8 mouse cellular contexts compared by ENCODE assay signal in genomic region chr1:40789666-40790233, GRCm38 (mm10). TPM values are rescaled to one million over a fixed set of nuclear protein-coding genes. Genes with fewer than 3 reads are reported as not detected.
DNase-seq lines count a peak whose midpoint lies in the region; ATAC-seq and TF ChIP-seq lines count a peak whose summit lies in the region.

No protein-coding gene starts in this region.

- H3K4me2 ChIP-seq in forebrain, embryonic 16.5 days (ENCODE audit: low read length) = peak overlapping the region; percentile 52
- H3K4me2 ChIP-seq in kidney, postnatal 0 days (ENCODE audit: low read length) = peak overlapping the region; percentile 55
- peak overlapping the region; percentile 69 for H3K4me2 ChIP-seq in neural tube, embryonic 14.5 days (ENCODE audit: low read depth, low read length)

- WGBS in thymus, adult 2 months = 59% methylated on average over 5 of the region's 5 CpGs
- WGBS in forebrain, embryonic 16.5 days = 3% methylated on average over 5 of the region's 5 CpGs
- WGBS in kidney, postnatal 0 days = 33% methylated on average over 5 of the region's 5 CpGs
- WGBS in neural tube, embryonic 14.5 days = 19% methylated on average over 5 of the region's 5 CpGs

- TF ChIP-seq POLR2A in thymus, adult 2 months (IDR thresholded peaks at IDR 0.05; ENCODE audit: control insufficient read depth, extremely low read depth, insufficient read depth, low read length, poor library complexity) = no peak

- H3K4me1 ChIP-seq in thymus, adult 2 months (replicated peaks; ENCODE audit: control insufficient read depth, insufficient read depth, low read length) = peaks cover 3% of the 10 kb centered on the region
- H3K4me1 ChIP-seq in forebrain, embryonic 16.5 days (replicated peaks; ENCODE audit: control insufficient read depth, insufficient read depth, low read length) = peaks cover 19% of the 10 kb centered on the region
- H3K4me1 ChIP-seq in kidney, postnatal 0 days (replicated peaks; ENCODE audit: insufficient read depth, low read length) = 0 out of 2 replicates have a peak, but pooled peaks cover 4% of the 10 kb centered on the region
- H3K4me1 ChIP-seq in neural tube, embryonic 14.5 days (ENCODE audit: control insufficient read depth, insufficient read depth, low read length) = no peaks in the 10 kb centered on the region; the same call in 1 of the 2 replicates

- H3K9me3 ChIP-seq in forebrain, embryonic 16.5 days (ENCODE audit: control insufficient read depth, low read length) = no peaks in the 10 kb centered on the region
- no peaks in the 10 kb centered on the region for H3K9me3 ChIP-seq in kidney, postnatal 0 days (replicated peaks; ENCODE audit: low read length)
- H3K9me3 ChIP-seq in neural tube, embryonic 14.5 days (ENCODE audit: control insufficient read depth, low read length) = no peaks in the 10 kb centered on the region

- no peaks in the 10 kb centered on the region for H3K27me3 ChIP-seq in thymus, adult 2 months (ENCODE audit: control insufficient read depth, insufficient read depth, low read length)
- no peaks in the 10 kb centered on the region for H3K27me3 ChIP-seq in forebrain, embryonic 16.5 days (replicated peaks; ENCODE audit: control insufficient read depth, insufficient read depth, low read length)
- H3K27me3 ChIP-seq in kidney, postnatal 0 days (ENCODE audit: insufficient read depth, low read length) = no peaks in the 10 kb centered on the region
- H3K27me3 ChIP-seq in neural tube, embryonic 14.5 days (ENCODE audit: control insufficient read depth, insufficient read depth, low read length) = no peaks in the 10 kb centered on the region

- ATAC-seq in forebrain, embryonic 16.5 days = peak; percentile 62
- no peak for ATAC-seq in kidney, postnatal 0 days (replicated peaks; ENCODE audit: low FRiP score, low read depth)
- peak; percentile 42 for ATAC-seq in neural tube, embryonic 14.5 days (ENCODE audit: low read depth)

- TF ChIP-seq CTCF in thymus, adult 2 months (IDR thresholded peaks at IDR 0.05; ENCODE audit: borderline replicate concordance, control insufficient read depth, extremely low read depth, insufficient read depth, low read length, poor library complexity) = no peak
- no peak for TF ChIP-seq CTCF in kidney, postnatal 0 days (IDR thresholded peaks at IDR 0.05; ENCODE audit: low read depth)

- no peak overlapping the region for H3K27ac ChIP-seq in thymus, adult 2 months (ENCODE audit: control insufficient read depth, insufficient read depth, low read length)
- H3K27ac ChIP-seq in forebrain, embryonic 16.5 days (ENCODE audit: low read length) = peak overlapping the region; percentile 29
- H3K27ac ChIP-seq in kidney, postnatal 0 days = peak overlapping the region; percentile 19; the same call in 1 of the 2 replicates
- H3K27ac ChIP-seq in neural tube, embryonic 14.5 days (ENCODE audit: low read depth, low read length) = no peak overlapping the region

- DNase-seq in thymus, adult 2 months = no peak
- DNase-seq in thymus, adult 18-20 months = no peak
- DNase-seq in kidney, postnatal 0 days (ENCODE audit: low spot score) = peak; percentile 20
- DNase-seq in left cerebral cortex, postnatal 14 days (ENCODE audit: low spot score in 2 of 2) = no peak
- DNase-seq in left cerebral cortex, postnatal 10 days (ENCODE audit: extremely low spot score in 1 of 2, low spot score in 2 of 2) = no peak
- DNase-seq in urinary bladder, postnatal 4 days (ENCODE audit: low spot score in 2 of 2) = no peak

- H3K4me3 ChIP-seq in thymus, adult 2 months (ENCODE audit: control insufficient read depth, insufficient read depth, low read length) = peak overlapping the region; percentile 91
- H3K4me3 ChIP-seq in forebrain, embryonic 16.5 days (replicated peaks; ENCODE audit: low read length) = peak overlapping the region; percentile 65
- H3K4me3 ChIP-seq in kidney, postnatal 0 days (replicated peaks; ENCODE audit: low read depth, low read length) = peak overlapping the region; percentile 66
- H3K4me3 ChIP-seq in neural tube, embryonic 14.5 days (ENCODE audit: low read depth, low read length) = peak overlapping the region; percentile 54

- no peaks in the 10 kb centered on the region for H3K36me3 ChIP-seq in thymus, adult 2 months (ENCODE audit: control insufficient read depth, insufficient read depth, low read length)
- H3K36me3 ChIP-seq in forebrain, embryonic 16.5 days (ENCODE audit: control insufficient read depth, insufficient read depth) = no peaks in the 10 kb centered on the region
- no peaks in the 10 kb centered on the region for H3K36me3 ChIP-seq in kidney, postnatal 0 days (ENCODE audit: insufficient read depth, low read length)
- no peaks in the 10 kb centered on the region for H3K36me3 ChIP-seq in neural tube, embryonic 14.5 days (ENCODE audit: control insufficient read depth, insufficient read depth, low read length)

- H3K9ac ChIP-seq in forebrain, embryonic 16.5 days (replicated peaks; ENCODE audit: low read depth, low read length) = no peak overlapping the region
- peak overlapping the region; percentile 67; the same call in 1 of the 2 replicates for H3K9ac ChIP-seq in kidney, postnatal 0 days (ENCODE audit: low read depth, low read length)
- H3K9ac ChIP-seq in neural tube, embryonic 14.5 days (replicated peaks; ENCODE audit: low read depth, low read length) = peak overlapping the region; percentile 39

- intact Hi-C loops in left cerebral cortex, postnatal 14 days (cut with DNase I) = no loop called here
- intact Hi-C loops in left cerebral cortex, postnatal 10 days (cut with DNase I) = no loop called here

RNA-seq across cellular contexts. Expression of gene Mfsd9, which starts 0.7 kb away (rescaled TPM):
- polyA plus RNA-seq in thymus, adult 2 months (2012; rRNA removed) = 1.5 and 1.8 TPM in 2 replicates
- 7.1 and 7.5 TPM in 2 replicates for polyA plus RNA-seq in forebrain, embryonic 16.5 days (2015; fragmentation: Nextera tagmentation; extraction: Ambion mirVana)
- 7.0 and 8.3 TPM in 2 replicates for polyA plus RNA-seq in kidney, postnatal 0 days (2015; fragmentation: Nextera tagmentation; extraction: Ambion mirVana)
- 8.8 and 9.8 TPM in 2 replicates for polyA plus RNA-seq in neural tube, embryonic 14.5 days (2014; fragmentation: Nextera tagmentation; extraction: Ambion mirVana)
- 1 to 10 TPM; 3.2 to 3.4 TPM for total RNA-seq in left cerebral cortex, postnatal 14 days (2021)
- 1 to 10 TPM; 4.7 to 5.0 TPM for total RNA-seq in left cerebral cortex, postnatal 10 days (2021)

RNA-seq across cellular contexts. Expression of gene Tmem182, which starts 15.7 kb away (rescaled TPM):
- 0.79 and 3.4 TPM in 2 replicates for polyA plus RNA-seq in thymus, adult 2 months (2012; rRNA removed)
- not detected in 2 replicates for polyA plus RNA-seq in forebrain, embryonic 16.5 days (2015; fragmentation: Nextera tagmentation; extraction: Ambion mirVana)
- 0.71 and 0.92 TPM in 2 replicates for polyA plus RNA-seq in kidney, postnatal 0 days (2015; fragmentation: Nextera tagmentation; extraction: Ambion mirVana)
- 0.15 TPM in 1 of 2 replicates, not detected in the other for polyA plus RNA-seq in neural tube, embryonic 14.5 days (2014; fragmentation: Nextera tagmentation; extraction: Ambion mirVana)
- under 1 TPM; 0.32 to 0.42 TPM for total RNA-seq in left cerebral cortex, postnatal 14 days (2021)
- under 1 TPM; 0.16 to 0.24 TPM for total RNA-seq in left cerebral cortex, postnatal 10 days (2021)

Comparison
In these comparisons a context has a peak if more than half of its experiments do, and no peak if none do; other contexts are left out.
1. H3K27ac ChIP-seq: peak in forebrain, embryonic 16.5 days (single experiment) and kidney, postnatal 0 days (single experiment); none in thymus, adult 2 months (single experiment) and neural tube, embryonic 14.5 days (single experiment).
2. Peak in every context shown above with its lines, with median percentiles within 50 percentile points of each other: H3K4me3 ChIP-seq and H3K4me2 ChIP-seq.